Mouse (Mus musculus): Measurements from ENCODE around the gene Txndc11.

The Txndc11 gene

DNA sequence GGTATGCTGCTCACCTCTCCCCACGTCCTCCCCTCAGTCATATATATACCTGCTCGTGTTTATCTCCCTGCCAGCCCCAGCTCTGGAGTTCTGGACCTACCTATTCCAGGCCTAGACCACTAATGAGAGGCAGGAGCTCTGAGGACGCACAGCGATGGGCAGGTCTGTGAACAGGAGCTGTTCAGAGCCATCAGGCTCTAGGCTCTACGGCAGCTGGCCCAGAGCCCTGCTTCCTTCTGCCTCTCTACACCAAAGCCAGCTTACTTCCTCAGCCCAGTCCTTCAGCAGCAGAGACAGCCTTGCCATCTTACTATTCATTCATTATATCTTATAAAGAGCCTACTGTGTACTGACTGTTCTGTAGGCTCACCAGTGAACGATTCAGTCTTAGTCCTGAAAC lies 69.7 kb downstream of the Txndc11 start:
- no peak for DNase-seq (ENCODE audit: low spot score in 2 of 2)

DNA sequence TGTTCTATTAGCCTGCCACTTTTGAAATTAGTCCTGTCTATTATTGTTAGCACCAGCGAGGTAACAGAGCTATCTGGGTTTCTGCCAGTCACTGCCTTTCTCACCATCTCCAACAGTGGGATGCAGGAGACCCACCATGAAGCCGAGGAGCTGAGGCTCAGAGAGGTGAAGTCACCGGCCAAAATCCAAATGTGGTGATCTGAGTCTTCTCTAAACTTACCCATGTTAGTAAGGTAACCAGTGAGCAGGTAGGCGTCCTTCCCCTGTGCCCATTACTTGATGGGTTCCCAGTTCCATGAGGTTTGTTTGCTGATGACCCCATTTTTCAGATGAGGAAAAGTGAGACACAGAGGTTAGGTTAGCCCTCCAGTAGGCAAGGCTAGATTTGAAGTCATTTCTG lies 70.1 kb downstream of the Txndc11 start:
- no peak for DNase-seq (ENCODE audit: low spot score in 2 of 2)

DNA sequence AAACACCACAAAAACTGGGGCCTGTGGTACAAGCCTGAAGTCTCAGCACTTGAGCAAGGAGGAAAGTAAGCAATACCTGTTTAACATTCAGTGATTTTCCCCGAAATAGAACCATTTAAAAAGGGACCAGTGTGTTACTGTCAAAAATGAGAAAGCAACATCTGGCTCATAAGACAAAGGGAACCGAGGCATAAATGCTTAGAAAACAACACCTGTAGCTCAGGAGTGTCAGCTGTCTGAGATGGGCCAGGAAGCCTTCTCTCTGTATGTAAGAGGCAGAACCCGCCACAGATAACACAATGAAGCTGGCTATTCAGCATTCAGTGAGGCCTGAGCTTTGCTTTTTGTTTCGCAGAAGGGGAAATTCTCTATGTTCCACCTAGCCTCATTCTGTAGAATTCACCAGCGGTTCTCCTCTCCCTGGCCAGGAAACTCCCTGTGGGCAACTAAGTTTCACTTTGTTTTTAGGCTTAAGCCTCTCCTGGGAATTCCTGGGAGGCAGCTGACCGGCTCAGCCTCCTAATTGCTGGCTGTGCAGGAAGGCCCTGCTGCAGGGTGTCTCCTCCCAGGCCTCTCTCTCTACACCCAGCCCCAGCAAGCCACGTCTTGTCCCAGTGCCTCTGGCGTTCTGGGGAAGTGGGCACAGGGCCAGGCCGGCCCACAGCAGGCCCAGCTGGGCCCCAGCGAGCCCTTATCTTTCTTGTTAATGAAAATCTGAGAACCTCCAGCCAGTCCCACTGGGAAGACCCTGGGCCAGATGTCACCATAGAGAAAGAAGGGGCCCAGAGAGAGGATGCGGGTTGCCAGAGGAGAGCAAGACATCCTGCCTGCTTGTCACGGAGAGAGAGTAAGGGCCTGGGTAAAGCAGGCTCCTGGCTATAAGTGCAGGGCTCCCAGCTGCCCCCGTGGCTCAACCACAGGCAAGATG lies 71.4 kb downstream of the Txndc11 start:
- DNase-seq (ENCODE audit: low spot score in 2 of 2) = peak; percentile 23 to 46

DNA sequence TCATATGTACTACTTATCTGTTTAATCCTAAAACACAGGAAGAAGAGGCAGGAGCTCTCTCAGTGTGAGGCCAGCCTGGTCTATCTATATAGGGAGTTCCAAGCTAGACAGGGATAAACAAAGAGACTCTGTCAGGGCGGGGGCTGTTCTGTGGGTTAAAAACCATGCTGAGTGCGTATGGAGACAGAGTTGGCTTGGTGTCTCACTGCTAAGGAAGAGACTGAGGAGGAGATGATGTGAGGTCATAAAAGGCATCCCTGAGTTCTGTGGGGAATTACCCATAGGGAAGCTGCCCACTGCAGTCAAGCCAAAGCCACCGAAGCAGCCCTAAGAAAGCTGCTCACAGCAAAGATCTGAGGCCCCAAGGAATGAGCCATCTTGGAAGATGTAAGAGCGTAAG lies 73.8 kb downstream of the Txndc11 start, which contains the start of gene Snn:
Gene Snn, plus strand, starts transcription at position 301 of the 400 bp plus-strand sequence.
- DNase-seq (ENCODE audit: low spot score in 2 of 2) = no peak

DNA sequence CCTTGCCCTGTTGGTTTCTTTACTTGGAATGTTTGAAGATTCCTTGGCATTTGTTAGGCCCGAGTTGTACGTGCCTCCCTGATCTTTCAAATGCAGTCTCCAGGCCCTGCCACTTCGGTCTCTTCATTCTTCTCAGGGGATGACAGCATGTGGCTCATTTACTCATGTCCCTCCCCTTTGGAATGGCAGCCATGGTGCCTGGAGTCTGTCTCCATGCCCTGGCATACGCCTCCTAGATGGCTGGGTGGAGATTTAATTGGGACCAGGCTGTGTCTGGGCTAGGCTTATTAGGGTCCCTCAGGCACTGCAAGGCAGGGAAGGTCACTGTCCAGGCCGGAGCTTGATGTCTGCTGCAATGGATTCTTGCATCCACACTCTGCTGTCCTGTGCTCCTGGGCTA lies 78.5 kb downstream of the Txndc11 start:
- DNase-seq (ENCODE audit: low spot score in 2 of 2) = no peak

DNA sequence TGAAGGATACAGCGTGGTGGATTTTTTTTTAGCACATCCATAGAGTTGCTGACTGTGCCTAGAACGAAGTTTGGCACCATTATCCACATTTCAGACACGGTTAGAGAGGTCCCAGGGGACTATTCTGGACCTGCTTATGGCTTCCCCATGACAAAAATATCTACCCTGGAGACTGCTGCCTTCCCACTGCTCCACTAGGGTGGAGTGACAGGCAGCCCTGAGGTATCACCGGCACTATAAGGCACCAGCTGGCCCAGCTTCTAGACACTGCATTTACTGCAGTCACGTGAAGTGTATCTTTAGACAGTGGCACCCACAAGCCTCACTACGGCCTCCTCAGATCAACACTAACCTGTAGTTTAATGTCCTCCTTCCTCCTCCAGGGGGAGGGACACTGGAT lies 79.6 kb downstream of the Txndc11 start:
- DNase-seq (ENCODE audit: low spot score in 2 of 2) = no peak

DNA sequence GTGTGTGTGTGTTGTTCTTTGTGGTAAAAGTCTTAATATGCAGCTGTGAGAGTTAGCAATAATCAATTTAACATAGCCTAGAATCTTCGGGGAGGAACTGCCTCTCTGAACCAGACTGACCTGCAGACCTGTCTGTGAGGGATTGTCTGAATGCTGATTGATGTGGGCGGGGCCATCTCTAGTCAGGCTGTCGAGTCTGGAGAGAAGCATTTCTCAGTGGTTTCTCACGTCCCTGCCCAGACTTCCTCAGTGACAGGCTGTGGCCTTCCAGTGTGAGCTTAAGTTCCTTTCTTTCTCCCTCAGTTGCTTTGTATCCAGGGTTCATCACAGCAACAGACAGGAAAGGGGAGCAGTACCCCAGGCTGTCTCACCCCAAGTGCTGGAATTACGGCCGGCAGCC lies 80.0 kb downstream of the Txndc11 start:
- DNase-seq (ENCODE audit: low spot score in 2 of 2) = no peak

DNA sequence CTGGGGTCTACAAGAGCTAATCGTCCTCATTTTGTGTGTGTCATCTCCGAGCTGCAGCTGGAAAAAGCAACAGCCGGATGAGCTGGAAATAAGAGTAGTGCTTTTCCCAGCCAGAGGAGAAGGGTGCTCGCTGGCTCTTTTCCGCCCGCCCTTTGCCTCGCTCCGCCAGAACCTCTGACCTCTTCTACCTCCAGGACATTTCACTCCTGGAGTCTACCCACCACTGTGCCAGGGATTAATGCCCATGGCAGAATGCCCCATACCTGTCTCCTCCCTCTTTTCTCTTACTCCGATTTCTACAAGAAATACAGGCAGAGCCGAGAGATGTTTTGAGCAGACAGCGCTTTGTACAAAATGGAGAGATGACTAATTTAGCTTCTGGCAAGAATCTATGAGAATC lies 83.3 kb downstream of the Txndc11 start:
- DNase-seq (ENCODE audit: low spot score in 2 of 2) = no peak

DNA sequence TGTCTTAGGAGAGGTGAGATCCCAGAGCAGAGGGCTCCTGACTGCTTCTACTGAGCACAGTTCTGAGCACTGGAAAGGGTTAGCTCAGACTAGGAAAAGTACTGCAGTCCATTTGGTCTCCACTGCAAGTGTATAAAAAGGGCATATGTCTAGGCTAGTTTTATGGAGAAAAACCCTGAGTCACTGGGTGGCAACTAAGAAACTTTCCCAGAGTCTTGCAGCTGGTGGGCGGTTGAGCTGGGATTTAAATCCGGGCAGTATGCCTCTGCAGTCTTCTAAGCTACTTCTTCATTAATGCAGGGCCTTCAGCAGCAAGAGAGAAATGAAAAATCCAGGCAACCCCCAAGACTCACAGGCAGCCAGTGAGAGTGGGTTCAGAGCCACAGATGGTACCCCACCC lies 84.2 kb downstream of the Txndc11 start:
- DNase-seq (ENCODE audit: low spot score in 2 of 2) = no peak

DNA sequence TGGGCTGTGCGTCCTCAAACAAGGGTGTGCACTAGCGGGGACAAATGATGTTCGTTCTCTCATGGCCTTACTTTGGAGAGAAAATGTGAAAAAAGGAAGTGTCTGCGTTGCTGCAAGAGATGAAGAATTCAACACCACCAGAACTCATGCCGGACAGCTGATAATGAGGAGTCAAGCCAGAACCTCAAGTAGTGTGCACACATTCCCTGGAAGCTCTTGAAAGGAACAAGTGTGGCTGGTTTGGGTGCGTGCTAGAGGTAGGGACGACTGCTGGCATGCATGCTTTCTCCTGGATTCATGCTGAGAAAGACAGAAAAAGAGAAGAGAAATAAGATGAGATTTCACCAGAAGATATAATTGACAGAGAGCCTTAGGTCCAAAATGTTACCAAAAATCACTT lies 87.3 kb downstream of the Txndc11 start:
- DNase-seq (ENCODE audit: low spot score in 2 of 2) = no peak

DNA sequence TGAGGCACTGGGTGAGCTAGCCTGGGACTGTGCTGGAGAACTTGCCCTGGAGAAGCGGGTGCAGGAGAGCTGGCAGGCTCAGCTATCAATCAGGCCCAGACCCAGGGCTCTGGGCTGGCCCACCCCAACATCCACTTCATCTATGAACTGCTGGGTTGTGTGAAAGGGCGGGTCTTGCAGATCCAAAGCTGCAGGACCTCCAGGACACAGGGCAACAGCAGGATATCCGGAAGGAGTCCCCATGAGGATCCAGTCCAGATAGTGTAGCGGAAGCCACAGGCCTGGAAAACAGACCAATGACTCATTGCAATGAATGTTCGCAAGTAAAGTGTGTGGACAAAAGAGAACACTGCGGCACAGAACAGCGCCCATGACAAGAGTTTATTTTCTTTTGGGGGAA lies 88.0 kb downstream of the Txndc11 start:
- DNase-seq (ENCODE audit: low spot score in 2 of 2) = no peak

DNA sequence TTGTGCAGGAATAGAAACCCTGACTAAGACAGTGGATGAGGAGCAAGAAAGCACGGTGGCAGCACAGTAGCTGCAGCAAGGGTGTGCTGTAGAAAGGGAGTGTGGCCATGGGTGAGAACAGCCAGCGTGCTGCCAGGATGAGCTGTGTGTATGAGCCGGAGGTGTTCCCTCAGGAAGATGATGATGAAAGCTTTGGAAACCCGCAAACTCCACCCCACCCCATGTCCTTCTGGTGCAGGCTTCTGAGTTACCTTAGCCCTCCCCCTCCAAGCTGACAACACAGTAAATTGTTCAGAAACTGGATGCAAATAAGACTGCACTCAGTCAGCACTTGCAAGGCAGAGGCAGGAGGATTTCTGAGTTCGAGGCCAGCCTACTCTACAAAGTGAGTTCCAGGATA lies 91.2 kb downstream of the Txndc11 start:
- DNase-seq (ENCODE audit: low spot score in 2 of 2) = no peak

DNA sequence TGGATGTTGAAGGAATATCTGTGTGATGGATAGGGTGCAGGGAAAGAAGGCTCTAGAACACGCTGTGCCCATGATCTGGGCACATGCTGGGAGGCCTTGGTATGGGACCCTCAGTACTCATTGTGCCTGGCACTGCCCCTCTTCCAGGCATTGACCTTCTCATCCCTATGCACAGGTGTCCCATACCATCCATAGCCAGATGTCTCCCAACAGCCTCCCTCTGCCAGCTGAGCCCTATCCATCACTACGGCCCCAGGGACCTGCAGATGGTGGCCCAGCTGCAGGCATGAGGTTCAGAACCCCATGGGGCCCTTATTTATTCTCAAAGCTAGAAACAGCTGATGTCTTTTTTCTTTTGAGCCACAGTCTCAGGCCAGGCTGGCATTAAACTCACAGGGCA lies 93.8 kb downstream of the Txndc11 start:
- DNase-seq (ENCODE audit: low spot score in 2 of 2) = no peak

DNA sequence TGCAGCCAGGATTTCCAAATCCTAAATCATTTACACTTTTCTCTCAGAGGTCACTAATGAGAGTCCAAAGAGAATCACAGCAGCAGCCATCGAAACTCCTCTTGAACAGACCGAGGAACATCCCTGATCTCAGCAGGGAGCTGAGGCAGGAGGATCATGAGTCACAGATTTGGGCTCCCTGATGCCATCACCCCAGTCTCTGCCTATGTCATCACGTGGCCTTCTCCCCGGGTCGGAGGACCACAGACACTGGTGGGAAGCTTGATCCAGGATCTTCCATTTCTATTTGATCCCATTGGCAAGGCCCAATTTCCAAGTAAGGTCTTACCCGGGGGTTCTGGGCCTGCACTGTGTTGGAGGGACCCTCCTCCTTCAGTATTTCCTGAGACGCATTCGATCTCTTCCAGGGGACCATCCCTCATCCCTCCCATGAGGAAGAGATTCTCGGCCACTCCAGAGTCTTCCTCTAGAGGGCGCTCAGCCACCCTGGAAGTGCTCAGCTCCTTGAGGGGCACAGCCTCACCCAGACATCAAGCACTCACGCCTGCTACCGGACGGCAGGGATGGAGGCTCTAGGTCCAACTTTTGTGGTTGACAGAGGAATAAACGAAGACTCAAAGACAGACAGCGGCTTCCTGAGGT lies 98.5 kb downstream of the Txndc11 start:
- DNase-seq (ENCODE audit: low spot score in 2 of 2) = peak; percentile 42 to 80

DNA sequence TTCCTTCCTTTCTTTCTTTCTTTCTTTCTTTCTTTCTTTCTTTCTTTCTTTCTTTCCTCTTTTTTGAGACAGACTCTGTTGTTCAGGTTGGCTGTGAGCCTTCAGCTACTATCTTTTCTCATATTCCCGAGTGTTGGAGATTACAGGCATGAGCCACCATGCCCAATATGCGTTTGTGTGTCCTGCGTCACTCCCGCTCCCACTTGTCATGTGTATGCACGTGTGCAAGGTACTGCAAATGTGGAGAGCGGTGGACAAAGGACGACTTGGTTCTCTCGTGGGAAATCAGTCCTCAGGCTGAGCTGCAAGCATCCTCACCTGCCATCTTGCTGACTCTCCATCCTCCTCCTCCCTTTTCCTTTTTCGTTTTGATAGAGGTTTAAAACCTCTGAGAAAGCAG lies 99.2 kb downstream of the Txndc11 start:
- DNase-seq (ENCODE audit: low spot score in 2 of 2) = no peak

DNA sequence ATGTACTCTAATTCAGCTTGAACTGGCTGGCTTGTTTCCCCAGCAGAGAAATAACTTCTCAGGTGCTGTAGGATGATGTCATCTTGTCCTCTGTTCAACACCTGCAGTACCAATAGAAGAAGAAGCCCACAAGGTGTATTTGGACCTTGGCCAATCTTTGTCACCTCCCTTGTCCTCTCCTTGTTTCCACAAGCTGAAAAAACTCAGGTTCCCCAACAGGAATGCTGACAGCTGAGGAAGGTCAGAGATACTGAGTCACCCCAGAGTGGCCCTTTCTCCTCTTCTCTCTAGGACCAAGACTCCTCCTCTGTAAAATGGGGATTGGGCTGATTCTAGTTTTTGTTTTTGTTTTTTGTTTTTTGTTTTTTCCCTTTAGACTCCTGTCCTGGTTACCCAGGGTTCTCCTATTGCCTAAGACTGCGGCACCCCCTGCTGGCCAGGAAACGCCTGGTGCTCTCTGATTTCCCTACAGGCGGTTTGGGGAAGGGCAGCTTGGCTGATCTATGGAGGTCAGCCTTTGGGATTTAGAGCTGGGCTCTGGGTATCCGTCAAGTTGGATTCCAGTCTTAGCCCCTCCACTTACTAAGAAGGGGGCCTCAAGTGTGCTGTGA lies 100.2 kb downstream of the Txndc11 start:
- peak; percentile 61 to 86 for DNase-seq (ENCODE audit: low spot score in 2 of 2)

DNA sequence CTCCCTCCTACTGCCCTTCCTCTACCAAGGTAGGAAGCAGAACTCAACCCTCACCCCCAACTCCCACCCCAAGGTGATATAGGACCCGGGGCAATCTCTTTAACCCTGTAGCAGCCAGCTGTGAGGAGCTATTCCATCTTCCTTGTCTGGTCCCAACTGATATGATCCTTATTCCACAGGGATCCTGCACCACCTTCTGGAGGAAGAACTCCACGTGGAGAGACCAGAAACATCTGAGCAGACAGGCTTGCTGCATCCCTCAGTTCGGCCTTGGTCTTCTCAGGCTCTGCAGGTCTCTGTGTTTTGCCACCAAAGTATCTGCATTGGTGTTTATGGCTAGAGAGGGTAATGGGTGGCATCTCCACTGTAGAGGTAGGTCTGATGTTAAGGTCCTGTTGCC lies 103.1 kb downstream of the Txndc11 start:
- DNase-seq (ENCODE audit: low spot score in 2 of 2) = no peak

DNA sequence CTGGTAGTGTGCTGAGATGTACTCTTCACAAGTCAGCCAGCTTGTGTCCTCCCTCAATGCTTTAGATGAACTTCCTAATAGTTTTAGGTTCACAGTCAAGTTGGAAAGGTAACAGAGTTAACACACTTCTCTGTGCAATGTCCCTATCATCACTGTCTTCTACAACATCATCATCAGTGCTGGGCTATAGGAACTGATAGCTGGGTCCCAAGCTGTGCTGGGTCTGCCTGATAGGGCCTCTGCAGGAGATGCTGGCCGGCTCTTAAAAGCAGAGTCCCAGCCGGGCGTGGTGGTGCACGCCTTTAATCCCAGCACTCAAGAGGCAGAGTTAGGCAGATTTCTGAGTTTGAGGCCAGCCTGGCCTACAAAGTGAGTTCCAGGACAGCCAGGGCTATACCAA lies 103.6 kb downstream of the Txndc11 start:
- no peak for DNase-seq (ENCODE audit: low spot score in 2 of 2)

DNA sequence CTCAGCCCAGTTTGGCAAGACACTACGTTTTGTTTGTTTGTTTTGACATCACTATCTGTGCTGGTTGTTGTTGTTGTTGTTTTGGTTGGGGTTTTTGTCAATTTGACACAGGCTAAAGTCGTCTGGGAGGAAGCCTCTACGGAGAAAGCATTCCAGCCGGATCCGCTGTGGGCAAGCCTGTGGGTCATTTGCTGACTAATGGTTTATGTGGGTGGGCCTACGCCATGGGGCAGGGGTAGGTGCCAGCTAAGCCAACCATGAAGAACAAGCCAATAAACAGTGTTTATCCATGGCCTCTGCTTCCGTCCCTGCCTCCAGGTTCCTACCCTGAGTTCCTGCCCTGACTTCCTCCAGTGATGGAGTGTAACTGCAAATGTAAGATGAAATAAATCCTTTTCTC lies 106.2 kb downstream of the Txndc11 start:
- no peak for DNase-seq (ENCODE audit: low spot score in 2 of 2)
